Mouse (Mus musculus): Measurements from ENCODE around the gene Lsamp.
A peak's percentile ranks its signal among the peaks of the same experiment; 100 is the strongest.

Gene Lsamp

DNA sequence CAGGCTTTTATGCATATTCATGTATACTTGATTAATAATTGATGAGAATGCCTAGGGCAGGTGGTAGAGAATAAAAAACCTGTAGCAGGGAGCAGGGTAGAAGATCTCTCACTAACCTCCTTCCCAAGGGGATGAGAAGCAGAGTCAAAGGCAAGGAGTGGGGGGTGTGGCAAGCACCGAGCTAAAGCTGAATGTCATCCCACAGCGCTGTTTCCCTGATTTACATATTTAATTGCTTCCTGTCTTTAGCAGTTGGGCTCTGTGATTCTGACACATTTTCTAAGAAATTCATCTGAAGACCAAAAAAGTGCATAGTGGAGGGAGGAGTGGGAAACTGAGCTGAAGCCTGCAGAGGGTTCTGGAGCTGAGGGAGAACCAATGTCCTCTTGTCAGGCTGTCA lies 708.1 kb downstream of the Lsamp start:
- DNase-seq, result no peak

DNA sequence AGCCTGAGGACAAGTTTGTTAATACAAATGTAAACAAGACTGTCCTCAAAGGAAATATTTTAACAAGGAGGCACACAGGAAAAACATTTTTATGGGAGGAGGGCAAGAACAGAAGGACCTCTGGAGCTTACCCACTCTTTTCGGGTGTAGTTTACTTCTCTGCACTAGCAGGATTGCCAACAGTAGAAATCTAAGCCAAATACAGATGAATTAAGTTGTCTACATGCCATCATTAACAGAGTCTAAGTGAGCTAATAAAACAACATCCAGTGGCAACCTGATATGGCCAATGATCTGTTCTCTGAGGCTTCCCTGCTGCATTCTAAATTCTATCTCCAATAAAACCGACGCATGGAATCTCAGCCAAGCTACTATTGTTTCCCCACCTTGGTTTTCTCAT lies 713.1 kb downstream of the Lsamp start:
- DNase-seq, result no peak

DNA sequence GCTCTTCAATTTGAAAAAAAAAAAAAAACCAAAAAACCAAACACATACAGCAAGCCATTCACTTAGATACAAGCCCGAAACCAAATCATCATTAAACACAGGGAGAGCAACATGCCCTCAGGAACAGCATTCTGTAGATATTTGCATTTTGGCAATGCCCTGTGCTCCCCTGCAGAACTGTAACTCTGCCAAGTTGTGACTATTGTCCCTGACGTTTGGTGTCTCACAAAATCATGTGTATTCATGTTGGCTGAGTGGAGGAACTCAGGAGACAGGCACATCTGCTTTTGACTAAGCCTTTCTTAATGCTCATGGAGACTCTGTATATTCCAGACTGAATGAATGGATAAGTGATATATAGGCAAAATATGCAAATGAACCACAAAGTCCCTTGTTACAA lies 724.4 kb downstream of the Lsamp start:
- DNase-seq, result no peak

DNA sequence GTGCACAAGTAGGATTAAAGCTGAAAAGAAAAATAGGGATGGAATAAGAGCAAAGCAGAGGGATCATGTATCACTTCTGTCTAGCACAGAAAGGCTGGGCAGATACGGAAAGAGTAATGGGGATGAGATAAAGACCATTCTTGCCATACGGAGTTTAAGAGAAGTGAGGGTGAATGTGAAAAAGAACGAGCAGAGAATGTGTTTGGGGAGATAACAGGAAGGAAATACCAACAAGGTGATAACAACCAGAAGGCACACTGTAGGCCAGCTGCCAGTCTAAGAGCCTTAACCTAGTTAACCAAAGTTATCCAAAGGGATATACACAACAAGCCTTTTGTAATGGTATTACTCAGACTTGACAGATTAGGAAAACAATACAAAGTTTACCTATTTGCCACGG lies 725.4 kb downstream of the Lsamp start:
- no peak for DNase-seq

DNA sequence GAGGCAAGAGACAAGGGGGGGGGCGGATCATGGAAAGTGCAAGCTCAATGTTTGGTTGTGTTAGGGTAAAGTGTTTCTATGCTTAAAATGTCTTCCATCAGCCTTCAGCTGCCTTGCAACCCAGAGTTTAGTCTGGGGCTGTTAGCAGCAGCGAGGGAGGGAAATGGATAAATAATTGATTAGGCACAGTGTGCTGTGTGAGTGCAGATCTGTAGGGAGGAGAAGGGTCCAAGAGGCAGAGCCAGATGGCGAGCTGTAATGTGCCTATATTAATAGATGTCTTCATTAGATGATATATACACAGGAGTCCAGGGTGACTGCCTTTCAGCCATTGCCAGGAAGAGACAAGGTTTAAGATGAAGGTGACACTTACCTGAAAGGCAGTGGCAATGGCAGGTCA lies 725.9 kb downstream of the Lsamp start:
- no peak for DNase-seq

DNA sequence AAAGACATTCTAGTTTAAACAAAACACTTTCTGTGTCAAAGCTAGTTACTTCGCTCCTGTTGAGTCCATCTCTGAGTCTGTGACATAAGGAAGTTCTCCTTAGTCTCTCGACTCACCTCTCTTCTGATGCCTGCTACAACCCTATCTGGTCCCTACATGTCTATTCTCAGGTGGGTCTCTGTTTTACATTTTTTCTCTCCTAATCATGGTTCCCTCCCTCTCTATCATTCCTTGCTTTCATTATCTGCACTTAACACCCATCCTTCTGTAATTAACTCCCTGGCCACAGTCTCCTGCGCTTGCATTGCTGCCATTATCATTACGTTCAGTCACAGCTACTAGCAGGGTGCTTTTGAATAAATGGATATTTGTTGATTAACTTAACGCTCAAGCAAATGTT lies 726.3 kb downstream of the Lsamp start:
- DNase-seq, result no peak

DNA sequence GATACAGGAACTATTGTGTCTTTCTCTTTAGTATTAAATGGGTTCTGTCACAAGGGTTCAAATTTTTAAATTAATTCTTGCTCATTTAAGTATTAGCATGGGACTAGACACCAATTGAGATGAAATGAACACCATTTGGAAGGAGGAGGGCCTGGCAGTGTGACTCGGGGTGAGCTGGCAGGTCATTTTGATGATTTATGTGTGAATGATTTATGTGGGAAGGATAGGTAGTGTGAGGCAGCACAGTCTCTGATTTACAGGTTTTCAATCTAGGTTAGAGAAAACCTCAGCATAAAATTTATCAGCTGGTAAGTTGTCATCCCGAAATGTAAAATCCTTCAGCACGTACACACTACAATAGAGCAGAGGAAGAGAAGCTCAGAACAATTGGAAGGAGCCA lies 729.6 kb downstream of the Lsamp start:
- no peak for DNase-seq

DNA sequence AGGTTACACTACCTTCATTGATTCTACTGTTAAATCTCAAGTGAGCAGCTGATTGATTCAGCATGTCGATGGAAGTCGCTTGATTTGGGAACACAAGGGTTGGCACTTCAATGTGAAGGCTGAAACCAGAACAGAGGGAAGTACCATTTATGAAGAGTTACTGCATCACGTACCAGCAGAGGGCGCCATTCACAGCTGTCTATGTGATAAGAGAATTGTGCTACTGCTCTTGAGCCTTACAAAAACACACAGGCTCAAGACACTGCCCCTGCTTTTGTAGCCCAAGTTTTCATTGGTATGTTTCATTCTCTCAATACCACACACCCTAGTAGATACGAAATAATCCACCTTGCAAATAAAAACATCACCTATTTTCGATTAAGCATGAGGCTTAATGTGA lies 754.9 kb downstream of the Lsamp start:
- DNase-seq, result peak; percentile 65 to 67

DNA sequence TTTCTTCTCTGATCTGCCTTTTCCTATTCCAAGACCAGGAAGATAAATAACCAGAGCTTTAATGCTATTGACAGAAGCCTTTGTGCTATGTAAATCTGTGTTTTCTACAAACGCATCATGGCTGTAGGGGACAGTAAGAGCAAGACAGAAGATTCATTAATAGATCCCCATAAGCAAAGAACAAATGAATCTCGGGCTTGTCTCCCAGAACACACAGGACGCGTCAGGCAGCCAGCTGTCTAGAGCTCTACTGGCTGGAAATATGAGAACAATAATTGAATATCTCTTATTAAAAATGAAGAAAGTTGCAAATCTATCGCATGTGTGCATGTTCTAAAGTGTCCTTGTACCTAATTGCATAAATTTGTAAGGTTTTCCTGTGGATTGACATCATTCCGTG lies 755.6 kb downstream of the Lsamp start:
- DNase-seq, result no peak

DNA sequence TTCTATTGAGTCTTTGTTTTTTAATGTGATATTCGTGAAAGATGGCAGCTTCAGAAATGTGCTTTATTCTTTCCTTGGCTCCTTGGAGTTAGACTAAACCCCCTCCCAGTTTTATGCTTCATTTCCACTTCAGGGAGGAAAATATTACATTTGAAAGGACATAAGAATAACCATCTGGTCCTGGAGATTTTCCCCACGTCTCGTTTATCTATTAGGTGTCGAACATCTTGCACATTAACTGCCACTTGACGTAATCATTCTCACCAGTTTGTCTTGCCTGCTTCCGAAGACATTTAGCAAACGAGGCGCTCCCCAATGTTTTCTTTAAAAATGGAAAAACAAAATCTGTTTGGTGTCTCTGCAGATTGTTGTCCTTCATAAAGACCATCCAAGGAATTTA lies 756.1 kb downstream of the Lsamp start:
- no peak for DNase-seq

DNA sequence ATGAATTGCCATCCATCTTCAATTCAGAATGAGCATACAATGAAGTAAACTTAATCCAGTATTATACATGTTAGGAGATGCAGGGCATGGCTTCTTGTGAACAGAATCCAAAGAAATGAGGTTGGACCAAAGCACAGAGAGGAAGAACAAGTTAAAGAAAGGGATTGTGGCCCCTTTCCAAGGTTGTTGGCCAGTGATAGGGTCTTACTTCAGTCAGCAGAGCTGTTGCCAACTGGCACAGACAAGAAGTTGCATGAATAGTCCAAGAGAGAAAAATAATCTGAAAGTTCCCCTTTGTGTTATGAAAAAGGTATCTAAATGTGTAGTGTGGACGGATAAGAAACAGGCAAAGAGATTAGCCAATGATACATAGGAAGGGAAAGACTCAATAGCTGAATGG lies 843.0 kb downstream of the Lsamp start:
- no peak for DNase-seq

DNA sequence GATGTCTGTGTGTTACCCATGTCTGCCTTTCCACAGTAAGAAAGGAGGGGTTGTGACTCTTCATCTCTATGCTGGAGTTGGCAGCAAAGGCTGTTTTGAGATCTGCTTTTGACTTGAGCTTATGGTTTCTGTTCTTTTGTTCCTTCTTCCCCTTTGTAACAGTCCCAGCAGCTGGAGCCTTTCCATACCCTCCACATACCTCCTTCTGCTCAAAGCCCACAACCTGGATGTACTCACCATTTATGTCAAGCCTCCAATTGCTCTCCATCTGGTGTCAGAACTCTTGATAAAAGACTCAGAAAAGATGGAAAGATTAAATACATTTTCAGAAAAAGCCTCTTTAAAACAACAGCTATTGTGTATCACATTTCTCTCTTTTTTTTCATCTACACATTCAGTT lies 847.4 kb downstream of the Lsamp start:
- no peak for DNase-seq

DNA sequence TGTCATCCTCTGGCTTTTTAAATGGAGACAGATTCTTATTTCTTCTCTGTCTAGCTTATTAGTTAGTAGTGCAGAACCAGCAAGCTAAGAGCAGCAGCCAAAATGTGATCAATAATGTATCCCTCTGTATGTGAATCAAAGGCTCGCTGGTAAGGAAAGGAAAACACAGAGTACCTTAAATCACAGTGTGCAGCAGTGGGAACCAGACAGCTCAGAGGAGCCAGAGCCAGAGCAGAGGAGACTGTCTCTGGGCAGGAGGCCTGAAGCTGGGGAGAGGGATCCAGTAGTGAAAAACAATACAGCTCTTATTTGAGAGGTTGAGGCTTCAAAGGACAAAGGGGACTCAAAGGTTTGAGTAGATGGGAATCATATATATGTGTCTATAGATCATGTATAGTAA lies 857.6 kb downstream of the Lsamp start:
- no peak for DNase-seq

DNA sequence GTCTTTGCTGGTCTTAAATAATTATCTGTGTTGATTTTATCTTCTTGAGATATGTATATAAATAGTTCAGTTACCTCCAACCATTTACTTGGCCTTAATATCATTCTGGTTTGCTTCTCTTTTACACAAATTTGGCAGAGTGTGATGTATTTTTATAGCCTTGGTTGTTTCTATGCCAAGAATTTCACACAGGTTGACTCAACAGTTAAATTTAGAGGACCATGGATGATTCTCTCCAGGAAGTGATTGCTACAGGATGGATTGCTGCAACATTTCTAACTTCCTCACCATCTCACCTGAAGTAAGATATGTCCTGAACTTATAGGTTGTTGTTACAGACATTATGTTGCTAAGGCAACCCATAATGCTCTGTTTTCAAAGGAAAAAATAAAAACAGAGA lies 882.6 kb downstream of the Lsamp start:
- DNase-seq, result no peak

DNA sequence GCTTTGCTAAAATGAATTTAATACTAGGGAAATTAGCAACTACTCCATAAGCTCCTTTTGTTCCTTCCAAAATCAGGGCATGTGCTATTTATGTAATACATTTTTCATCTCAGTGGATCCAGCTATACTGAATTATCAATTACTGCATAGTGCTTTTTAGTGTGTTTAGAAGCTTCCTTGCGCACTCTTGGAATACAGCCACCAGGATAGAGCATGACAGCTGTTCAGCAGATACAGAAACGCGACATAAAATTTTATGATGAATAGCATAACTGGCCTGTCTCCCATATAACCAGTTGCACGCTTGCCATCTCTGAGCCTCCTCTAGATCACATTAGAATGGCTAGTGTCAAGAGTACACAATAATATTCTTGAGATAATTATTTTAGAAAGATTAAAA lies 894.1 kb downstream of the Lsamp start:
- no peak for DNase-seq

DNA sequence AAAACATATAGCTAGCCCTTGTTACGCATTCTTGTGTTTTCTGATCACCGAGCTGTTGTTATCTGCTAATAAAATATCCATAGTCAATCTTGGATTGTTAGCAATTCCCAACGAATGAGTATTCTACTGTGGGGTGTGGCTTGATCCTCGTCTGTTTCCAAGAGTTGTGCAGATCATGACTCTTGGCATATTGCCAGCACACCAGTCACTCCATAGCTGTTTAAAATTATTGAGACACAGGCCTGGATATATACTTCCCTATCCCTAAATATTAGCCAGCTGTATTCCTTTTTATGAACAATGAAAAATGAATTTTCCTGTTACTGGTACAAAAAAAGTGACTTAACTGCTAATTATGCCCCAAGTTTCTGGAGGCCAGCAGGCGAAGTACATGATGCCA lies 897.8 kb downstream of the Lsamp start:
- DNase-seq, result no peak

DNA sequence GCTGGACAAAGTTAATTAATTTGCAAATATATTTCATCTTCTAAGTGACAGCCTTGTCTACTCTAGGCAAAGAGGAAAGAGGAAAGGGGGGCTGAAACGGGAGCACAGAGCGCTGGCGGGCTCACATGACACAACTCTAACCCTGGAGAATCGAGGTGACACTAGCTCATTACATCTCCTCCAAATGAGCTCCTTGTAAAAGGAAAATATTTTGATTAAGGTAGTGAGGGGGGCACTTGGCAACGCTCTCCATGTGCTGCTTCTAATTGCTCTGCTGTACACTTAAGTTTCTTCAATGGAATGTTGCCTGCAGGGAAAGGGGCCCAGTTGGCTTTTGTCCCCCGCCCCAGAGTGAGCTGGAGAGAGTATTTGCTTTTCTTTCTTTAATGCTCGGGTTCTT lies 907.2 kb downstream of the Lsamp start:
- DNase-seq, result no peak

DNA sequence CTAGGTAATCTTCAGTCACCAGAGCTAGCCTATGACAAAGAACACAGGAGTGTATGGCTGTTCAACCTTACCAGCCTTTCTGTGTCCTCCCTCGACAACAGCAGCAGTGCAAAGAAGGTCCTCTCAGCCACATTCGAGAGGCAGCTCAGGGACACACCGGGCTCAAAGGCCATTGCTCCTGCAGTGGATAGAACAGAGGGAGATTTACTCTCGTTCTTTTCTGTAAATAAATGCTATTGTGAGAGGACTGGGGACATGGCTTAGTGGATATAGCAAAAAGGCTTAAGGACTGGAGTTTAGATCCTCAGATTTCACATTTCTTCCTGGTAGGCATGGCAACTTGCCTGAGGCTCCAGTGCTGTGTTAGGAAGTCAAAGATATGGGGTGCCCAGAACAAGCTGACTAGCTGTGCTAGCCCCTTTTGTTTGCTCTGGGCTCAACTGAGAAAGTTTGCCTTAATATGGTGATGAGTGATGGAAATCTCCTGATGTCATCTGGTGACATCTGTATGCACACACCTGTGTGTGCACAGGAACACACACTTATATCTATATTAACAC lies 913.7 kb downstream of the Lsamp start:
- no peak for DNase-seq

DNA sequence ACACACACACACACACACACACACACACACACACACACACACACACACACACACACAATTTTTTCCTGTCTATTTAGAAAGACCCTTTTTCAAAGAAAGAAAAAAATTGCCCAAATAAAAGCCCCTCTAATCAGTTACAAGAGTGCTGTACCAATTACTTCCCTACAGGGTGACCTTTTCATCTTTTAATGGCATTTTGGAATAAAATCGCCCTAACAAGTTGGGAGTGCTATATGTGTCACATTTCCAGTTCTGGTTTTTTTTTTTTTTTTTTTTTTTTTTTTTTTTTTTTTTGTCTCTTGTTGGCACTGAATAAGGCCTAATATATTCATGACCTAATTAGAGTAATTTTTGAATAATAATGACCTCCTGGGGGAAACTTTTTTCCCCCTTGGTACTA lies 923.7 kb downstream of the Lsamp start:
- no peak for DNase-seq

DNA sequence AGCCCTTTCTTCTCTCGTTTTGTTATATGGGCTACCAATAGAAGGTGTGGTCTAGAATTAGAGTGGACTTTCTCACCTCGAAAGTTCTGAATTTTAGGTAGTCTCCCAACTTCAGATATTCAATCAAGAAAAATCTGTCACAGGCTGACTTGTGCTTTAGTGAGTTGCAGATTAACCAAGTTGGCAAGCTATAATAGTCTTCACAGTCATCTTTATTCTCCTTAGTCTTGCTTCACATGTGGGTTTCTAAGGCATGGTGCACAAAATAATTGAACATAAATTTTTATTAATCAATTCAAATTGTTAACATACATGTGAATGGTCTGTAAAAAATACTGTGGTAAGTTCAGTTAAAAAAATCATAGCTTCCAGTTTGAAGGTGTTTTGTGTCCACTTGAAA lies 930.0 kb downstream of the Lsamp start:
- no peak for DNase-seq

DNA sequence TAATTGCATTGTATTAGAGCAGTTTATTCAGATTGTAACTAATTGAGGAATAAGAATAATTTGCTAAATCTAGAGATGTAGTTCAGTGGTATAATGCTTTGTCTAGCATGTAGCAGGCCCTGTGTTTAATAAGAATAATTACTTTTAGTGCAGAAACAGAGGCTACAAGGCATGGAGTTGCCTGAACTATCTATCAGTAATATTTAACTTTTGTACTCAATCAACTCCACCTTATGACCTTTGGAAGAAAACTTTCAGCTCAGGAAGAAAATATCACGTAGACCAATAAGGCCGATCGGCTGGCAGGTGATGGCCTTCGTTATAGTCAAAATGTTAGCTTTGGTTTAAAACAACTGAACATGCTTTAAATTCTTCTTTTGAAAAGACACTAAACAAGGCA lies 946.4 kb downstream of the Lsamp start:
- no peak for DNase-seq

DNA sequence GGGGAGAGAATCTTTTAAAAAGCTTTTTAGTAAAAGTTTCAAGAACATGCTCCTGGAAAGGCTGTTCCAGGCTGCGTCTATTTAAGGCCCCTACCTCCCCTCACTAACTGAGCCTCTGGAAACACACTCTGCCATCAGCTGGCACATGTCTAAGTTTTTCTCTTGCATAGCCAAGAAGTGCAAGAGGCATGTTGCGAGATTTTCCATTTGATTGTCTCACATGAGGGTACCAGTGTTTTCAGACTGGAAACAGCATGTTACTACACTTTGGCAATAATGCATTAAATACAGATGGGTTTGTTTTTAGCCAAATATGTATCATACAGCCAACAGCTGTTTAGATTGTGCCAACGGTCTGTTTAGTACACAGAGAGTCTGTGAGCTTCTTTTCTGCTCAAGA lies 958.1 kb downstream of the Lsamp start:
- no peak for DNase-seq

DNA sequence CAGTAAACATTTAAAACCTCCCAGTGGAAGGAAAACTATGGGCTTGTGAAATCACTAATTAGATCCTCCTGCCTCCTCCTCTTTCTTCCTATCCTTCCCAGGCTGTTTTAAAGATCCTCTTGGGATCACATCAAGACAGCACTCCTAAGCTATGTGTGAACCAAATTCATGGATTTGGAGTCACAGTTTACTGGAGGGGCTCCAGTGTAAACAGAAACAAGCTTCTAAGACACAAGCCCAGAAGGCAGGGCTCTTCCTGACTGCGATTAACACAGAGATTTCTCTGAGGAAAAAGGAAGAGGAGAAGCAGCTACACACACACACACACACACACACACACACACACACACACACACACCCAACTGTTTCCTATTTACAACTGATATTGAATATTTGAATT lies 961.7 kb downstream of the Lsamp start:
- DNase-seq, result no peak

DNA sequence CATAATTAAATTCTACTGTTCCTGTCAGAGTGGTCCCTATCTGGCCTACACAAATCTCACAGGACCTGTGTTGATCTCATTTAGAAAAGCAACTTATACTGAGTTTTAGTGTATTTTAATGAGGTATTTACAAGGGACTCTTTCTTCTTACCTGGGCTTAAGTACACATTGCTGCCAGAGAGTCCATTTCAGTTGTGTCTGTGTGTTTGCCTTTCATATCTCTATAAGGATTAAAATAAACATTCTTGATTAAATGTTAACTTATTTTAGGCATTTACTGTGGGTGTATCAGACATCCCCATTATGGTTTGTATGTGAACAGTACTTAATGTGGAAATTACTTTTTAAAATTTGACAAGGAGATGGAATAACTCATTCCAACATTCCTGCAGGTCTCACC lies 963.9 kb downstream of the Lsamp start:
- no peak for DNase-seq

DNA sequence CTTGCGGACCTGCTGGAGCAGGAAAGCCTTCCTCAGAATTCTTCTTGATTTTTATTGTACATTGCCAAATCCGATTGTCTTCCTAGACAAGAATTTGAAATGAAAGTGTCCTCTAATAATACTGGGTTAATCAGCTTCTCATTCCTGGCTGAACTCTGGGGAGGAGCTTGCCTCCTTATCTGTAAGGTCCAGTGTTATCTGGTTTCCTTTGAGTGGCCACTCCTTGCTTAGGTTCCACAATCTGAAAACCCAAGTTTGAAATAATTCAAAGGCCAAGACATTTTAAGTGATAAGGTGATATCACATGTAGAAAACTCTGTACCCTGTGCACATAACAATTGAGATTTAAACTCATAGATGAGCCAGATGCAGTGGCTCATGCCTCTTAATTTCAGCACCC lies 975.0 kb downstream of the Lsamp start:
- DNase-seq, result no peak

DNA sequence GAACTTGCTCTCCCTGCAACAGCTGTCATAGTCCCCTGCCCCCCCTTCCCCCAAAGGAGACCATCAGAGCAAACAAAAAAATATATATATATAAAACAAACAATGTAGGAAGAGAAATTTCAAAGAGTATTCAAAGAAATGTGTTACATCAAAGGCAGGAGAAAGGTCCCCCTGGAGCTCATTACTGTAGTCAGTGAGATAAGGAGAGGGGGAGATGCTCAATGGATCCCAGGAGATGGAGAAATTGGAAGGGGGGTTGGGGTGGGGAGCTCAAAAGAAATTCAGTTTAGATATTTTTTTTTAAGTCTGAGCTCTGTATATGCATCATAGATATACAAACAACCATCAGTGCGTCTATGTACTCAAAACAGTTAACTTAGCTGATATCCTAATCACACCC lies 976.4 kb downstream of the Lsamp start:
- no peak for DNase-seq

Measured in cerebellum, postnatal 36 days (tissue).